Mouse (Mus musculus): ENCODE data around the gene Eif3l.

Gene Eif3l

DNA sequence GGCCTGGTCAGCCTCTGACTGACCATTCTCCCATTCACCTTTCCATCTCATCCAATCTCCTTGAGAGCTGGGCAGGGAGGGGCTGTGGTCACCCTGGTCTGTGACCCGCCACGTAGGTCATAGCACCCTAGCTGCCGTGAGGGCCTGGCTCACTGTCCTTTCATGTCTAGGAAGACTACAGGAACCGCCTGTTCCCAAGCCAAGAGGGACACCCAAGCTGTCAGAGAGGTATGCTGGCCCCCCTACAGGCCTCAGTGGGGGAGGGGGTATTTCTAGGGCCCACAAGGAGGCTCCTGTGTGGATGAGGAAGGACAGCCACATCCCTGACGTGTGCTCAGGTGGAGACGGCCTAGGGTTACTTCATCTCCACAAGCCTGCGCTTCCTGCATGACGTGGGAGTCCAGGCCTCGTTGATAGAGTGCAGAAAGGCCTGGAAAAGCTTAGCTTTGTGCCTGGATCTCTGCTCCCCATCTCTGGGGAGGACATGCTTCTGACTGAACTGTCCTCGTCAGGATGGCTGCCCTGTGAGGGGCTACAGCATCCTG, 49.4 kb downstream of the Eif3l start:
- no peak for DNase-seq (ENCODE audit: low spot score)

DNA sequence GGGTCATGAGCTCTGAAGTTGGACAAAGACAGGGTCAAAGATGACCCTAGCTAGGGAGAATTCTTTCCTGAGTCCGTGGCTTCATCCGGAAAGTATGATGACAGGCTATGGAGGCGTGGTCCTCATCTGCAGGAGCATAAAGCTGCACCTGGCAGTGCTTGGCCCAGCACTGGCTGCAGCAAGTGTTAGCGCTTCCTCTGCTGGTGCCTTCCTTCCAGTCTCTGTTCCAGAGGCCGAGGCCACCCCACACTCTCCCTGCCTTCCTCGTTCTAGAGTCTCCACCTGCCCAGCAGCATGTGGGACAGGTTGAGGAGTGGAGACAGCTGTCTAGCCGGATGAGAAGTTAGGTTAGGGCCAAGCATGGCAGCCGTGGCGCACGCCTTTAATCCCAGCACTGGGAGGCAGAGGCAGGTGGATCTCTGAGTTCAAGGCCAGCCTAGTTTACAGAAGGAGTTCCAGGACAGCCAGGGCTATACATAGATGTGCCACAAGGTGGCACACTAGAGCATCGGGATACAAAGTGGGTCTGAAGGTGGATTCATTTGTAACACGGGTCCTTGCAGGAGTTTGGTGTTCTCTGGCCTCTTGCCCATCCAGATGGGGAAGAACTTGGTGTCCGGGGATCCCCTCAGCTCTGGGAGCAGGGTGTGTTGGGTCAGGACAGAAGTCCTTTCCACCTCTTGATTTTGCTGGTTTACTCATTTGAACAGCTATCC, 51.4 kb downstream of the Eif3l start:
- peak; percentile 70 for DNase-seq (ENCODE audit: low spot score)

DNA sequence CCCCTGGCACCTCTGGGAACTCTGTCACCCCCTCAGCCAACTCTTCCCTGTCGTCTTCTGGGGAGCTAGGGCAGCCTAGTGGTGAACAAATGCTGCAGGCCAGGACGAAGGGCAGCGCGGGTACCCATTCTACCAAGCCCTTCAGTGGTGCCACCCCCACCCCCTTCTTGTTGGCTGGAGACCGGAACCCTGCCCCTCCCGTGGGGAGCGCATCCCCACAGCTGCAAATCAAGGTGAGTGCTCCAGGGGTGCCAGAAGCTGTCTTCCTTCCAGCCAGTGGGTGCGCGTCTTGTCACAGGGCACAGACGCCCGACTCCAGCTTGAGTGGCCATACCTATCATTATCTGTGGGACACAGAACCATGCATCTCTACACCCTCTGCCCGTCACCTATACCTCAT, 52.1 kb downstream of the Eif3l start:
- no peak for DNase-seq (ENCODE audit: low spot score)

DNA sequence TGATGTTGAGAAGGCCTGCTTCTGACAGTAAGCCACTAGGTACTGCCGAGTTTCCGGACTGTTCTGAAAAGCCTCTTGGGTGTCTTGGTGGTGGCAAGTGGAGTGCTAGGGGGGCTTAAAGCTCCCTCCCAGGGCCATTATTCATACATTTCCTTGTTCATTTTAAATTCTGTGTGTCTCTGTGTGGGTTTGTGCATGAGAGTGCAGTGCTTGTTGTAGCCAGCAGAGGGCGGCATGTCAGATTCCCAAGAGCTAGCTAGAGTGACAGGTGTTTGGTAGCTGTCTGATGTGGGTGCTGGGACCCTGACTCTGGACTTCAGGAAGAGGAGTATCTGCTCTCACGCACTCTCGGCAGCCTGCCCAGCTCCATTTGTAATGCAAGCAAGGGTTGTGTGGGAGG, 53.2 kb downstream of the Eif3l start:
- DNase-seq (ENCODE audit: low spot score), result no peak

DNA sequence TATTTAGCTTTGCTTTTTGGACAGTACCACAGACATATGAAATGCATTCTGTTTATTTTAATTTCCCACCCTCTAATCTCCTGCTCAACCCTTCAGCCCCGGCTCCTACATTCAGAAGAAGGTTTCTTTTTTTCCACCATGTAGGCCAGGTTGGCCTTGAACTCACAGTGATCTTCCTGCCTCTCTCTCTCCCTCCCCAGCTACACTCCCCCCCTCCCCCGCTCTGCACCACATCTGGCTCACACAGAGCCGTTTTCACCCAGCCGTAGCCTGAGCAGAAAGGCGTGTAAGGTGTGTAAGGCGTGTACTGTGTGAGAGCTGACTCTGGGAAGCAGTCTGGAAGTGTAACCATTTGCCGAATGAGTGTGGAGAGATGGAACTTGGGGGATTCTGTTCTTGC, 54.3 kb downstream of the Eif3l start:
- DNase-seq (ENCODE audit: low spot score), result no peak

DNA sequence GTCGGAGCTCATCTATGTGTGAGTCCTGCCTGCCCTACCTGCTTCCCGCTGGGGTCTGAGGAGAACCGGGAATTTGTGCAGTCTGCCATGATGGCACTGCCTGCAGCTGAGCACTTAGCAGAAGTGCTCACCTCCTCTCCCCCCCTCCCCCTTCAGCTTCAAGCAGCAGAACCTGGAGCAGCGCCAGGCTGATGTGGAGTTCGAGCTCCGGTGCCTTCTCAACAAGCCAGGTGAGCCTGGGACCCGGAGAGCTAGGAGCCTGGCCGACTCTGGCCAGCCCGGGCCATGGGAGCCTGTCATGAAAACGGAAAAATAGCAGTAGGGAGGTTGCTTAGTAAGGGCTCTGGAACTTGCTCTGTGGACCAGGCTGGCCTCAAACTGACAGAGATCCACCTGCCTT, 55.8 kb downstream of the Eif3l start:
- DNase-seq (ENCODE audit: low spot score), result no peak

DNA sequence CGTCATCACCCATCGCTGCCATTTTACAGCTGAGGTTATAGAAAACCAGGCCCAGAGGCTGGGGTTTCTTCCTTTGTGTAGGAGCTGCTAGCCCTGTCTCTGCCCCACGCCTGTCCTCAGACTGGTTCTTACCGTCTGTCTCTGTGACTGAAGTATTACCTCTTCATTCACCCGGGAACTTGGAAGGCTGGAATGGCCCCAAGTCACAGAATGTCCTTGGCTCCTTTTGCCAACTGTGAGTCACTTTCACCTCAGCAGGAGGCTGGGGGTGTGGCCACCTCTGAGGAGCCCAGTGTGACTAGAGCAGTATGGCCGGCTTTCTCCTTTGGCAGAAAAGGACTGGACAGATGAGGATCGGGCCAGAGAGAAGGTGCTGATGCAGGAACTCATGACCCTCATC, 56.5 kb downstream of the Eif3l start:
- DNase-seq (ENCODE audit: low spot score), result no peak

DNA sequence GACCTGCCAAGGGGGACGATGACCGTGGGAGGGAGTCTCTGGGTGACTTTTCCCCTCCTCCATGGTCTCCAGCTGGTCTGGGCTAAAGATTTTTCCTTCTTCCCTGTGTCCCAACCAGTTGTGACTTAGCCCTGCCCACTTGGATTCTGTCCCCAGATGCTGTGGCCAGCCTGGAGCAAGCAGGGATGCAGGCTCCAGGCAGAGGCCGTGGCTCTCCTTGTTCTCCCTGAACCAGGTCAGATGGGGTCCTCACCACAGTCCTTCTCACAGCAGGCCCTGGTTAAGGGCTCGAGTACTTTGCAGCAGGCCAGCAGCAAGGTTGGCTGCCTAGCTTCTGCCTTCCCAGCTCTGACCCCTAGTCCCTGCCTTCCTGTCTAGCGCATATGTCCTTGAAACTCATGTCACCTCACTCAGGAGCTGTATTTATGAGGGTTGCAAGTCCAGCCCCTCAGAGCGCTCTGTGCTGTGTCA, 58.2 kb downstream of the Eif3l start:
- DNase-seq (ENCODE audit: low spot score), result no peak

DNA sequence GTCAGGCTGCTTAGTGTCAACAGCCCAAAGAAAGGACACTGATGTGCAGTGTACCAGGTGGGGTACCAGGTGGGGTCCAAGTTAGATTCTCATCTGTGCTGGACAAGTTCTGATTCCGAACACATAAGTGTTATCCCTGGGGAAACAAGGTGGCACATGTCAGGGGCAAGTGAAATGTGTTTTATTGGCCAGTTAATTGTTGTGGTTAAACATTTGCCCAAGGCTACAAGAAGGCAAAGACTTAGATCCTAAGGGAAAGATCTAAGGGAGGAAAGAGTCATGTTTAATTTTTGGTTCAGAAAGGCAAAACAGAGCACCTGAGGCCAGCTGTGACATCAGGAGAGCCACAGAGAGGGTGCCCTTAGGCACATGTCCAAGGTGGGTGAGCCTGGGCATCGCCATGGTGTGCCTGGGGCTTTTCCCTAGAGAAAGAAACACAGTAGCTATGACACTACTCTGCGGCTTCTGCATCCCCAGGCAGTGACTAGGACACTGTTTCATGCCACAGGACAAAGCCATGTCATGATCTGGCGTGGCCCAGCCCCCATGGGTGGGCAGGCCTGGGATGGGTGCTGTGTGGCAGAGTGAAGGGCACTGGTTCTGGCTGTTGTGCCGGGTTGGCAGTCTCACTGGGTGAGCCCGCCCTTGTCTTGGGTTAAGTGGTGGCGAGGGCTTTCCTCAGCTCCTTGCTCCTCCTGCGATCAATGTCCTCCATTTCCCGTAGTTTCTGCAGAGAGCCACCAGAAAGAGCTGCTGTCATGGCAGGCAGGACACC, 59.7 kb downstream of the Eif3l start:
- no peak for DNase-seq (ENCODE audit: low spot score)

DNA sequence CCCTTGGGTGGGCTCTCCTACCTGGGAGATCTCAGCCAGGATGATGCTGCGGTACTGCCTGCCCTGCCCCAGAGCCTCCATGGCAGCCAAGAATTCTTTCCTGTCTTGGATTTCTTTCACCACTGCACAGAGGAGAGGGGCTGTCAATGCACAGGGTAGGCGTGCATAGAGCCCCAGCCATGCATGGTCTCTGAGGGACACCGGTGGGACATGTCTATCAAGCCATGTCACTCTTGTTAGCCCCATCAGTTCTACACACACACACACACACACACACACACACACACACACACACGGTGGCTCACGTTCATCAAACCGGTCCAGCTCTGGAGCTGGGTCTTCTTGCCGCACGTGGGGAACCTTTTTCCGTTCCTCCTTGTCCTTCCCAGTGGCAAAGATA, 60.4 kb downstream of the Eif3l start:
- DNase-seq (ENCODE audit: low spot score), result no peak

DNA sequence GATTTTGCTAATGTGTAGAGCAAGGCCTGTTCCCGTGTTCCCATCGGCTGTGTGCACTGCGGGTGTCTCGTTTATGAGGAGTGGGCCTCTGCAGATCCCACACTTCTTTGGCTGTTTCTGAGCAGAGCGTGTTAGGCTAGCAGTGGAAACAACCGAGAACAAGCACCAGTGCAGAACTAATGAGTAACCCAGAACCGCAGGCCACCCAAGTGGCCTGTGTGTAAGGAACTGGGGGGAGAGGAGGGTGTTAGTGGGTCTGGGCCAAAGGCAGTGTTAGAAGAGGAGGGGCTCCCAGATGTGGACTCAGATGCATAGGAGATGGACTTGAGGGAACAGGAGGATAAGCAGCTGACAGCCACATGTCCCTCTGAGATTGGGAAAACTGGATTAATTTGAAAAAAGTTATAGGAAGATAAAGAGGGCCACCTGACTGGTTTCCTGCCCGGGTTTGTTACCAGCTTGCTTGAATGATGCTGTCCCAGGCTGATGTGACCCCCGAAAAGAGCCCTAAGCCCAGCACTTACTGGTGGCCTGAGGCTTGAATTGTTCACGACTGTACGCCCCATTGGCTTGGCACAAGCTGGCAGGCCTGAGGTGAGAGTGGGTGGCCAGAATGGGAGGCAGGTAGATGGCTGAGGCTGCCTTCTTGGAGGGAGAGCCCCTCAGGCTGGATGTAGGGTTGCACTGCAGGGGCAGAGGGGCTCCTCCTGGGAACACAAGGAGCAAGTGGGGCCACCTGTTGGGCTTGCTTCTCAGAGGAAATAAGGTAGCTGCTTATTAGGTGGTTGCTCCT, 61.0 kb downstream of the Eif3l start:
- no peak for DNase-seq (ENCODE audit: low spot score)

DNA sequence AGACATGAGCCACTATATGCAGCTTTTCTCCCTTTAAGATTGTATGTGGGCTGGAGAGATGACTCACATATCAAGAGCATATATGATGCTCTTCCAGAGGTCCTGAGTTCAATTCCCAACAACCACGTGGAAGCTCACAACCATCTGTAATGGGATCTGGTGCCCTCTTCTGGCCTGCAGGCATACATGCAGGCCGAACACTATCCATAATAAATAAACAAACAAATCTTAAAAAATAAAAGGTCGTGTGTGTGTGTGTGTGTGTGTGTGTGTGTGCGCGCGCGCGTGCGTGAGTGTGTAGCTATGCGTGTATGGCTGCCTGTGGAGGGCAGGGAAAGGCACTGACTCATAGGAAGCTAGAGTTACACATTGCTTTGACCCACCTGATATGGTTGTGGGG, 64.7 kb downstream of the Eif3l start:
- no peak for DNase-seq (ENCODE audit: low spot score)

DNA sequence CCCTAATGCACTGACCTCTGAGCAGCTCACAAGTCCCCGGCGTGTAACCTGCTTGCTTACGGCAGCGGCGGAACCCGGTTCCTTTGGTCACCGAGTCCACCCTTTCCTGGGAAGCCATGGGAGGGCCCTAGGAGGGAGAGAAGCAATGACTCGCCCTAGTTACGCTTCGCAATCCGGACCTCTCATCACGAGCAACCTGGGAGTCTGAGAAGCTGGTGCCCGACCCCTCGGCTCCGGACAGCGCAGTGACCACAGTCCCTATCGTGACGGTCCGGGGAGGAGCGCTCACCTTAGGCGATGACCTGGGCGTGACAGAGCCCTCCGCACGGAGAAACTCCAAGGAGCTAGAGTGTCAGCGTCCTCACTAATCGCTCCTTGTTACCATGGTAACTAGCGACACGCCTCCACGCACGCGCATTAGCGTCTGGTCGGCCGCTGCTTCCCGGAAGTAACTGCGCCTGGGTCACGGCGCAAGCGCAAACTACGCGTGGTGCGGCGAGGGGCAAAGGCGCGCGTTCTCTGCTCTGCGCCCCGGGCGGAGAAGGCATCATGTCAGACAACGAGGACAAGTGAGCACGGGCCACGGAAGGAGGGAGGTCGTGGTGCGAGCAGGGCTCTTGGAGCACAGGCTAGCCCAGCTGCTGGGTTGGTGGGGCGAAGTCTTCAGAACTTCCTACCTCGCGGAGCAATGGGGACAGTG, 66.0 kb downstream of the Eif3l start, which contains the start of the genes Polr2f and 1700088E04Rik:
Polr2f (plus strand) TSS at position 144 of the 700 bp plus-strand sequence.
1700088E04Rik (minus strand) TSS at position 388 of the 700 bp plus-strand sequence.
- DNase-seq (ENCODE audit: low spot score), result peak; percentile 99

DNA sequence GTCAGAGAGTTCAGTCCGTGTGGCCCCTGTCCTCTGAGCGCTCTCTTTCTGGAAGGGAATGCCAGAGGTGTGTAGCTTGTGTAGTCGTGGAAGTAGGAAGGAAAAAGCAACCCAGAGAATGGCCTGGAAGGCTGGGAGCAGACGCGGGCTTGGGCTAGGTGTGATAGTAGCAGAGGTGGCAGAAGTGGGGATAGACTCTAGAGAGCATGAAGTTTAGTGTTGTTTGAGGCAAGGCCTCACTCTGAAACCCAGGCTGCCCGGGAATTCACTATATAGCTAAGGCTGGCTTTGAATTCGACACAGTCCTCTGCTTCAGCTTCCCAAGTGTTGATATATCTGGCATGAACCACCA, 66.6 kb downstream of the Eif3l start:
- no peak for DNase-seq (ENCODE audit: low spot score)

DNA sequence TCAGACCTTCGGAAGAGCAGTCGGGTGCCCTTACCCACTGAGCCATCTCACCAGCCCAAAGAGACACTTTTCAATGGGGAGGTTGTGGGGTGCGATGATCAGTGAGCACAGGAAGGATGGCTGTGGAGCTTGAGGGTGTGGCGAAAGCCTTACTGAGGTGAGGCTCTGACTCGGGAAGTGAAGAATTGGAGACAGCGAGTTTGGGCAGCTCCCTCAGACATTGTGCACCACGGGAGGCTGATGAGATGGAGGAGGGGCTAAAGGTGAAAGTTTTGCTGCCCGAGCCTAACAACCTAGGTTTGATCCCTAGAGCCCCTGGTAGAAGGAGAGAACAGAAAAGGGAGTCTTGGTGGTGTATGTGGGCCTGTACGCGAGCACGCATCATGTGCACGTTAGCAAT, 68.3 kb downstream of the Eif3l start:
- no peak for DNase-seq (ENCODE audit: low spot score)
